Mouse (Mus musculus) adrenal gland, postnatal 36 days (tissue): ENCODE results near the gene Podxl2. TPM values are rescaled to one million over a fixed set of nuclear protein-coding genes. Genes with fewer than 3 reads are reported as not detected.

ENCODE experiments used
- DNase-seq, 2 experiments: peaks; one replicate each; pipeline ENCODE4 v3.0.0; 2021; ENCODE audit warnings: mixed read lengths in 1 of 2
- total RNA-seq, 2 experiments: library from RNA; stranded (reverse); gene quantifications; 2 replicates each; pipeline ENCODE4 v1.2.3; 2021

Podxl2 gene
- total RNA-seq, 2 experiments from 2014 or later, result 34.6 to 61.1 TPM

DNA sequence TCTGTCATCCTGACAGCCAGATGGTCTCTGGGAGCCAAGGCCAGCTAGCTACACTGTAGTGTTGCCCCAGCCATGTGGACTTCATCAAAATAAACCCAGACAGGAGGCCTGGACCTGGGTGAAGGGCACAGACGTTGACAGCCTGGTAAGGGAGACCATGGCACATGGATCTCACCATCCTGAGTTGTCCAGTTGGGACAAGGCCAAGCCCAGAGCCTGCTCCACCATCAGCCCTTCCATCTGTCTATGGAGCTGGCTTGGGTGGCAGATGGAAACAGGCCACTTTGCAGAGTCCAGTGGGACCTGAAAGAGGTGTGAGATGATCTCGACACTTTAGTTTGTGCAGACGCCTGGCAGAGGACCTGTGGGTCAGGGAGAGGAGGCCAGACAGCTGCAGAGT, 74.1 kb downstream of the Podxl2 start:
- no peak for DNase-seq

DNA sequence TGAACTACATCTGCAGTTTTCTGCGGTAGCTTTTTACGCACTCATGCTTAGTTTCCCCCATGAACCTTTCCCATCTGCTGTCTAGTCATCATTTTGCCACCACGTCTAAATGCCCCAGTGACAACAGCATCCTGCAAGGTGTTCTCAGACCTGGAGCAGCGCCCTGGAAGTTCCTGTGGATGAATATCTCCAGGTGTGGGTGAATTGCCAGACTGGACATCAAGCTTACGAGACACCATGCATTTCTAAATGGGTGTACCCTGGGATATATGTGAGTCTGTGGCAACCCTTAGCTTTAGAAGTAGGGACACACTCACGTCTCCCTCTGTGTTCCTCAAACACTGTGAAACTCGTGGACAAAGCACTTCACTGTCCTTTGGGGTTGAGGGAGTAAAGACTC, 74.7 kb downstream of the Podxl2 start:
- no peak for DNase-seq

DNA sequence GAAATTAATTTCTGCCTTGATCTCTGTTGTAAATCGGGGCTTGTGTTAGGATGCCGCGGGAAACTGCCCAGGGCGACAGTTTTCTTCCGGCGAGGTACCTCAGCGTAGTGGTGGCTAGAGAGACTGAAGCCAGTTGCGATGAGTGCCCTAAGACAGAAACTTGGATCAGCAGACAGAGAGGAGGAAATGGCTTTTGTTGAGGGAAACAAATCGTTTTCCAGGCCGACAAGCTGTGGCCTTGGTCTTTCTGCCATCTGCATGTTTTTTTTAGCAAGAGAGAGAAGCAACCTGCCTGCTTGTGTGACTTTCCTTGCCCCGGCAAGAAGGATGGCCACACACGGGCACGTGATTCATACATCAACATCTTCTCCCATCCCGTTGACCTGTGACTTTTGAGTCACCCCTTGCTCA, 80.3 kb downstream of the Podxl2 start:
- DNase-seq, result peak; percentile 54 to 63

DNA sequence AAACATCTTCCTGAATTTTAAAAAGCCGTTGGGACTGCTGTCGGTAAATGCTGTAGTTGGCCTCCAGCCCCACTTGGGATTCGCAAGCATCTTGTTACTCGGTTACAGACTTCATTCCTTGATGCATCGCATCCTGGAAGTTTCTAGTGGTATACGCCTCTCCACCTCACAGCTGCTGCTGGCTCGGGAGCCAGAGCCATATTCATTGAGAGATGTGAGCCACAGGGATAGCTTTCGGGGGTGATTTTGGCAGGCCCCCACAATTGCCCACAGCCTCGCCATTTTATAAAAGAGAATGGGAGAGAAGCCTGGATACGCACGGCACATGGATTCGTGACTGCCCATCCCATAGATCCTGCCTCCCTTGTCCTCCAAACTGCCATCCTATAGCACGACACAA, 81.0 kb downstream of the Podxl2 start:
- no peak for DNase-seq

DNA sequence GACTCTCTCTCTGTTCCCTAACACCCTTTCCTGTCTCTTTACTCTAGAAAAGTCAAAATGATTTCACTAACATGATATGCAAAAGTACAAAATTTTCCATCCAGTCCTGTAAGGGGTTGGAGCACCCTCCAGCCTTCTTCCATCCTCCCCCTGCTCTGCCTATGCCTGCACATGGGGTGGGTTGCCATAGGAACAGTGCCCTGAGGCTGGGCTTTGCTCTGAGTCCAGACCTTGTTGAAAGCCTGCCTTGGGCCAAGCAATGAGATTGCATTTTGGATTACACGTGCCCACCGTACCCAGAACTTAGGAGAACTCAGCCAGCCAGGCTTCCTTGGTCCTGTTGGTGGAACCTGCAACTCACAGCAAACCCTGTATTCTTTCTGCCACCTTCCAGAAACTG, 81.6 kb downstream of the Podxl2 start:
- DNase-seq, result peak; percentile 71 to 72

Other genes starting within 250 kb of the Podxl2 start
- 1 to 10 TPM in 1 of 2 experiments, under 1 TPM in 1; 0.46 to 3.3 TPM for gene Kbtbd12, start 237.1 kb downstream of the Podxl2 start, total RNA-seq
- 100 to 1,000 TPM; 160 to 194 TPM for gene Mgll, start 150.6 kb downstream of the Podxl2 start, total RNA-seq
- 10 to 100 TPM; 19.3 to 30.3 TPM for gene Abtb1, start 33.1 kb downstream of the Podxl2 start, total RNA-seq
- 10 to 100 TPM; 28.9 to 40.1 TPM for gene Mcm2, start 23.7 kb upstream of the Podxl2 start, total RNA-seq
- 100 to 1,000 TPM; 104 TPM for gene Tpra1, start 27.2 kb upstream of the Podxl2 start, total RNA-seq